Mouse (Mus musculus) heart, embryonic 14.5 days (tissue): ENCODE data around the gene Kcnk1. TPM values are rescaled to one million over a fixed set of nuclear protein-coding genes. Genes with fewer than 3 reads are reported as not detected.

Experiments used
- ATAC-seq: fragments of 200-750 bp; cut with Nextera tagmentation; 2 replicates; pipeline ENCODE4 v1.8.0; 2017; ENCODE audit warnings: low read depth, moderate TSS enrichment; ENCODE audit not compliant: insufficient number of reproducible peaks, insufficient read depth, low FRiP score
- H3K27ac ChIP-seq, 2 experiments: fragments of 200-500 bp in 1 of 2; fragments of 300-500 bp in 1 of 2; sonication (generic) in 1 of 2; replicated peaks in 1 of 2; 2 replicates each; pipeline ENCODE4 v1.5.1; 2012 to 2014; ENCODE audit warnings: low read depth in 2 of 2, low read length in 2 of 2, control low read depth in 1 of 2, mild to moderate bottlenecking in 1 of 2, mixed read lengths in 1 of 2; ENCODE audit not compliant: control insufficient read depth in 1 of 2, insufficient read depth in 1 of 2
- H3K27me3 ChIP-seq: fragments of 300-500 bp; sonication (generic); 2 replicates; pipeline ENCODE4 v1.6.1; 2014; ENCODE audit warnings: mild to moderate bottlenecking, low read length, control low read depth; ENCODE audit not compliant: control insufficient read depth, insufficient read depth
- H3K36me3 ChIP-seq: fragments of 300-500 bp; sonication (generic); 2 replicates; pipeline ENCODE4 v1.6.1; 2014; ENCODE audit warnings: mild to moderate bottlenecking, control low read depth, low read length, mixed read lengths; ENCODE audit not compliant: control insufficient read depth, insufficient read depth
- H3K4me1 ChIP-seq, 2 experiments: fragments of 200-500 bp in 1 of 2; fragments of 300-500 bp in 1 of 2; sonication (generic) in 1 of 2; 2 replicates each; pipeline ENCODE4 v1.6.1; 2012 to 2014; ENCODE audit warnings: low read length in 2 of 2, control low read depth in 1 of 2, mixed read lengths in 1 of 2; ENCODE audit not compliant: control insufficient read depth in 2 of 2, insufficient read depth in 2 of 2
- H3K4me2 ChIP-seq: fragments of 300-500 bp; sonication (generic); 2 replicates; pipeline ENCODE4 v1.6.1; 2014; ENCODE audit warnings: mild to moderate bottlenecking, low read length
- H3K4me3 ChIP-seq, 2 experiments: fragments of 200-500 bp in 1 of 2; fragments of 300-500 bp in 1 of 2; sonication (generic) in 1 of 2; 2 replicates each; pipeline ENCODE4 v1.5.1; 2012 to 2014; ENCODE audit warnings: low read length in 2 of 2, mild to moderate bottlenecking in 2 of 2, control low read depth in 1 of 2, low read depth in 1 of 2, moderate library complexity in 1 of 2; ENCODE audit not compliant: control insufficient read depth in 1 of 2, insufficient read depth in 1 of 2
- H3K9ac ChIP-seq: fragments of 300-500 bp; sonication (generic); 2 replicates; pipeline ENCODE4 v1.6.1; 2014; ENCODE audit warnings: mild to moderate bottlenecking, low read length
- H3K9me3 ChIP-seq: fragments of 300-500 bp; sonication (generic); 2 replicates; pipeline ENCODE4 v1.6.1; 2016; ENCODE audit warnings: low read length, control low read depth; ENCODE audit not compliant: control insufficient read depth
- WGBS: fragments of 180-500 bp; shearing (Covaris S2); extraction: QIAGEN DNeasy Blood & Tissue Kit; methylation state at CpG from one replicate; pipeline ENCODE4 v1.1.7; 2014; 5-methylcytosine and 5-hydroxymethylcytosine counted together
- polyA plus RNA-seq: library from polyadenylated mRNA; unstranded; fragments of >200 nt; fragmentation: Nextera tagmentation; extraction: Ambion mirVana; gene quantifications from 2 replicates; pipeline ENCODE4 v1.2.1, GENCODE M21; 2014

Kcnk1 gene
- polyA plus RNA-seq, 1 experiment from 2014 or later, result 1.9 TPM

- H3K4me2 ChIP-seq, result no peak overlapping the region
- no peaks in the 10 kb centered on the region for H3K36me3 ChIP-seq
- no peak overlapping the region for H3K27ac ChIP-seq
- no peaks in the 10 kb centered on the region for H3K9me3 ChIP-seq
- H3K27me3 ChIP-seq, result no peaks in the 10 kb centered on the region
- no peaks in the 10 kb centered on the region for H3K4me1 ChIP-seq
- H3K9ac ChIP-seq, result no peak overlapping the region
- no peak overlapping the region for H3K4me3 ChIP-seq
- ATAC-seq, result no peak
- WGBS, result 79% methylated on average over 9 of the region's 9 CpGs
Observed at GRCm38 (mm10) chr8:126026584-126026983, 31.6 kb downstream of the Kcnk1 start.

GRCm38 (mm10) chr8:126027486-126027885 lies 32.5 kb downstream of the Kcnk1 start:
- Histone ChIP-seq H3K4me3 (no peak overlapping the region), H3K27ac (no peak overlapping the region), H3K4me1 (no peaks in the 10 kb centered on the region), H3K4me2 (no peak overlapping the region), H3K36me3 (no peaks in the 10 kb centered on the region), H3K9me3 (no peaks in the 10 kb centered on the region), H3K27me3 (no peaks in the 10 kb centered on the region), H3K9ac (no peak overlapping the region)
- 79% methylated on average over 6 of the region's 6 CpGs for WGBS
- ATAC-seq, result no peak

- WGBS, result 64% methylated on average over 6 of the region's 6 CpGs
Observed at GRCm38 (mm10) chr8:126028941-126029340, 34.0 kb downstream of the Kcnk1 start.

GRCm38 (mm10) chr8:126032776-126033175 lies 37.8 kb downstream of the Kcnk1 start:
- no peak overlapping the region for H3K4me2 ChIP-seq
- no peak overlapping the region for H3K9ac ChIP-seq
- no peaks in the 10 kb centered on the region for H3K9me3 ChIP-seq
- no peaks in the 10 kb centered on the region; a peak in 1 of 4 replicates for H3K4me1 ChIP-seq
- H3K27me3 ChIP-seq, result no peaks in the 10 kb centered on the region
- no peak for ATAC-seq
- H3K4me3 ChIP-seq, result no peak overlapping the region
- H3K36me3 ChIP-seq, result no peaks in the 10 kb centered on the region
- H3K27ac ChIP-seq, result no peak overlapping the region
- 71% methylated on average over 6 of the region's 6 CpGs for WGBS

More at GRCm38 (mm10) chr8:126028941-126029340, 34.0 kb downstream of the Kcnk1 start:
- no peak for ATAC-seq
- H3K27ac ChIP-seq, result no peak overlapping the region
- H3K9ac ChIP-seq, result no peak overlapping the region
- no peaks in the 10 kb centered on the region for H3K9me3 ChIP-seq
- no peaks in the 10 kb centered on the region for H3K36me3 ChIP-seq
- H3K4me2 ChIP-seq, result no peak overlapping the region
- no peaks in the 10 kb centered on the region for H3K27me3 ChIP-seq
- H3K4me1 ChIP-seq, result no peaks in the 10 kb centered on the region; a peak in 1 of 4 replicates
- no peak overlapping the region for H3K4me3 ChIP-seq

- 83% methylated on average over 4 of the region's 4 CpGs for WGBS
- H3K9me3 ChIP-seq, result no peaks in the 10 kb centered on the region
- H3K4me3 ChIP-seq, result no peak overlapping the region
Observed at GRCm38 (mm10) chr8:126035046-126035445, 40.1 kb downstream of the Kcnk1 start.

GRCm38 (mm10) chr8:126036340-126036739 lies 41.4 kb downstream of the Kcnk1 start:
- no peak overlapping the region for H3K4me3 ChIP-seq
- WGBS, result 77% methylated on average over 5 of the region's 5 CpGs
- H3K4me1 ChIP-seq, result no peaks in the 10 kb centered on the region; a peak in 1 of 4 replicates
- H3K9me3 ChIP-seq, result no peaks in the 10 kb centered on the region
- no peaks in the 10 kb centered on the region for H3K27me3 ChIP-seq
- no peak overlapping the region for H3K9ac ChIP-seq
- no peak overlapping the region for H3K4me2 ChIP-seq
- H3K36me3 ChIP-seq, result no peaks in the 10 kb centered on the region
- H3K27ac ChIP-seq, result no peak overlapping the region
- no peak for ATAC-seq

More at GRCm38 (mm10) chr8:126035046-126035445, 40.1 kb downstream of the Kcnk1 start:
- Histone ChIP-seq H3K4me1 (no peaks in the 10 kb centered on the region; a peak in 1 of 4 replicates), H3K4me2 (no peak overlapping the region), H3K27ac (no peak overlapping the region), H3K36me3 (no peaks in the 10 kb centered on the region), H3K9ac (no peak overlapping the region), H3K27me3 (no peaks in the 10 kb centered on the region)
- no peak for ATAC-seq

- H3K4me1 ChIP-seq, result no peaks in the 10 kb centered on the region
- H3K9me3 ChIP-seq, result no peaks in the 10 kb centered on the region
- ATAC-seq, result no peak
- no peak overlapping the region for H3K4me3 ChIP-seq
- WGBS, result 89% methylated on average over 4 of the region's 4 CpGs
- no peaks in the 10 kb centered on the region for H3K27me3 ChIP-seq
- H3K27ac ChIP-seq, result no peak overlapping the region
- H3K4me2 ChIP-seq, result no peak overlapping the region
- H3K9ac ChIP-seq, result no peak overlapping the region
- no peaks in the 10 kb centered on the region for H3K36me3 ChIP-seq
Observed at GRCm38 (mm10) chr8:126045751-126046150, 50.8 kb downstream of the Kcnk1 start.

- H3K36me3 ChIP-seq, result no peaks in the 10 kb centered on the region
- no peak overlapping the region for H3K9ac ChIP-seq
- no peaks in the 10 kb centered on the region for H3K4me1 ChIP-seq
- H3K27ac ChIP-seq, result no peak overlapping the region
- no peak for ATAC-seq
- no peak overlapping the region for H3K4me2 ChIP-seq
- H3K9me3 ChIP-seq, result no peaks in the 10 kb centered on the region
- H3K4me3 ChIP-seq, result no peak overlapping the region
- WGBS, result 73% methylated on average over 4 of the region's 4 CpGs
- no peaks in the 10 kb centered on the region for H3K27me3 ChIP-seq
Observed at GRCm38 (mm10) chr8:126053911-126054310, 58.9 kb downstream of the Kcnk1 start.
